ENCODE assay signal across 17 mouse cellular contexts in genomic region chr3:98003558-98003957, GRCm38 (mm10).
"Had no signal": no experiment of that assay in that cellular context is flagged by ENCODE, and none has a peak within 500 bp of the region (broad histone marks: within the 10 kb centered on the region; RNA-seq: fewer than 3 reads in every experiment).

No protein-coding gene starts in this region.

- H3K4me3 ChIP-seq: limb, embryonic 10.5 days; limb, embryonic 13.5 days; midbrain, embryonic 12.5 days; midbrain, embryonic 15.5 days; neural tube, embryonic 12.5 days; neural tube, embryonic 15.5 days had no signal

- H3K27ac ChIP-seq: hindbrain, postnatal 0 days; kidney, postnatal 0 days; limb, embryonic 10.5 days; limb, embryonic 13.5 days; midbrain, embryonic 12.5 days; midbrain, embryonic 15.5 days; neural tube, embryonic 12.5 days; neural tube, embryonic 15.5 days; stomach, postnatal 0 days had no signal

- H3K27me3 ChIP-seq: midbrain, embryonic 15.5 days; neural tube, embryonic 12.5 days; neural tube, embryonic 15.5 days had no signal

- H3K9ac ChIP-seq: limb, embryonic 13.5 days; lung, embryonic 14.5 days; midbrain, embryonic 12.5 days; midbrain, embryonic 15.5 days; neural tube, embryonic 12.5 days; neural tube, embryonic 15.5 days had no signal

- H3K4me1 ChIP-seq: midbrain, embryonic 12.5 days; midbrain, embryonic 15.5 days; neural tube, embryonic 12.5 days had no signal

- H3K9me3 ChIP-seq: limb, embryonic 10.5 days; limb, embryonic 13.5 days; midbrain, embryonic 12.5 days; midbrain, embryonic 15.5 days; neural tube, embryonic 12.5 days; neural tube, embryonic 15.5 days had no signal

- DNase-seq: kidney, adult 18-20 months; kidney, postnatal 25 days; lung, embryonic 14.5 days; retina, postnatal 1 day; thymus, postnatal 36 days had no signal

- H3K36me3 ChIP-seq: limb, embryonic 10.5 days; limb, embryonic 13.5 days; midbrain, embryonic 12.5 days; midbrain, embryonic 15.5 days; neural tube, embryonic 12.5 days; neural tube, embryonic 15.5 days had no signal

- ATAC-seq: hindbrain, postnatal 0 days; inflammation-experienced regulatory T-cells, adult 6 months; intestine, embryonic 16.5 days; lung, postnatal 0 days; midbrain, embryonic 15.5 days had no signal

- H3K4me2 ChIP-seq: limb, embryonic 13.5 days; lung, embryonic 14.5 days; midbrain, embryonic 12.5 days; midbrain, embryonic 15.5 days; neural tube, embryonic 12.5 days; neural tube, embryonic 15.5 days had no signal
